Mouse (Mus musculus) fat pad, adult 2 months (tissue): Measurements from ENCODE around the gene 2810459M11Rik.

Experiments
- DNase-seq: peaks from one replicate; pipeline ENCODE4 v3.0.0-alpha.2; 2011; ENCODE audit warnings: low read depth, low spot score; ENCODE audit errors: extremely low read depth

2810459M11Rik gene

DNA sequence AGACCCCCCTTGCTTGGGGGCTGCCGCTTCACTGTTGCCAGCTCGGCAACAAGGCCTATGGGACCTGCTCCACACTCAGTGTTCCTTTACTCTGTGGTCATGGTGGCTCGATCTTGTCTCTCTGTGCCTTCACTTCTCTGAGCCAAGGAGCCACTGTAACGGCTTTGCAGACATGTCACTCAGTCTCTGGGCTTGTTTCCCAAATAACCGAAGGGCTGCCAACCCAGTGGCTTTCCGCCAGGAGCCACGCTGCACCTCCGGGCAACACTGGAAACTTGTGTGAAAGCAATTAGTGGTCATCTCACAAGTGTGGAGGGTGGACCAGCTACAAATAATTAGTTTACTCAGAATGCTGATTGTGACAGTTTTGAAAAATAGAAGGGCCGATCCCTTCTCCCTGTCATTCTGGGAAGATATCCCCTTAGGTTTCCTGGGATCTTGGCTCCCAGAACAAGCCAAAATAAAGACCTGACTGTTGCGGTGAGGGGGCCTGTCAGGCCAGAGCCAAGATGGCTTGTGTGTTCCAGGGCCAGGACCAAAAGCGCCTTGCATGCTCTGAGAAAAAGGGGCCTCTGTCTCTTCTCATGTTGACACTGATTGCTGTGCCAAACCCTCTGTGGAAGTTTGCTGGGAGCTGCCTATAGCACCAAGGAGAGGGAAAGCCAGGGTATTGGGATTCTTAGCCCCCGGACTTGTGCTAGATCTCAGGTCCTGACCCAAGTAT, 7.7 kb downstream of the 2810459M11Rik start:
- DNase-seq, result no peak

GRCm38 (mm10) chr1:86054943-86055342, 9.3 kb downstream of the 2810459M11Rik start:
- DNase-seq, result no peak

- no peak for DNase-seq
Measured at GRCm38 (mm10) chr1:86056284-86056683, 10.6 kb downstream of the 2810459M11Rik start.

DNA sequence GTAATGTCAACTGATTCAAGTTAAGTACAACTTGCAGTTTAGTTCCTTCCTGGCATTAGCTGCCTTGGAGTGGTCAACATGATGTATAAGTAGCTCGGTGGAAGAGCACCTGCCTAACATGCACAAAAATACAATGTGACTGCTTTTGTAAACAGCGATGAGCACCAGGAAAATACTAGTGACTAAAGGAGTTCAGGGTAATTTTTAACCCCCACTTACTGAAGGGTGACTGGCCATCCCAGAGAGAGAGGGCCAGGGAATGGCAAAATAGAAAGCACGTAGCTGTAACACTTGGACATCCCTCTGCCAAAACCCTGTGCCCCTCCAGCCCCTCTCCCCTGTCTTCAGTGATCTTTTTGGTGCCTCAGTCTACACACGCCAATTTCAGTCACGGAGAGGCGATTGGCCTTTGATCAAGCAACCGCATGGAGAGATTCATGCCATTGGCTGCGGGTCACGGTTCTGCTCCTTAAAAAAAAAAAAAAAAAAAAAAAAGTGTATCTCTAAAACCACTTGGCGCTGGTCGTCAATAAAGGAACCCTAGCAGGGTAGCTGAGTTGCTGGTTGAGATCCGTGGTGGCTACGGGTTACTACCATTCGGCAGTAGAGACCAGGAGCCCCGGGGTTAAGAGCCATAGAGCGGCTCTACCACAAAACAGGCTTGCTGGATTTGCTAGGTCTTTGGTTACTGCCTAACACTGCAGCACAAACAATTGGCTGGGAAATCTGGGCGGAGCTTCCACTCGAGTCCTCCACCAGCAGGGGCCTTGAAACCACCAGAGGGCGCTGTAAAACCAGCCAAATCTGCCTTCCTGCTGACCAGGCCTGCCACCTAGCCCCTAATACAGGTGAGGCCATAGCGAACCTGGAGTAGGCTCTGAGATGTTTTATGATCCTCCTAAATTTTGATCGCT, 13.4 kb downstream of the 2810459M11Rik start:
- DNase-seq, result peak; percentile 33

DNA sequence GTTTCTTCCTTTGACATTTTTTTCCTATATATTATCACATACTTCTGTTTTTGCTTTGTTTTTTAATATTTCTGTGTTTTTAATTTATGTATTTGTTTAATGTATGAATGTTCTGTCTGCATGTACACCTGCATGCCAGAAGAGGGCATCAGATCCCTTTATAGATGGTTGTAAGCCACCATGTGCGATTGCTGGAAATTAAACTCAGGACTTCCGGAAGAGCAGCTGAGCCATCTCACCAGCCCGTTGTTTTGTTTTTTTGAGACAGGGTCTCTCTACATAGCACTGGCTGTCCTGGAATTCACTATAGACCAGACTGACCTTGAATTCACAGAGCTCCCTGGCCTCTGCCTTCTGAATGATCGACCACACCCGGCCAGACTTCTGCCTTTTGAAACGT, 16.9 kb downstream of the 2810459M11Rik start:
- DNase-seq, result no peak

DNA sequence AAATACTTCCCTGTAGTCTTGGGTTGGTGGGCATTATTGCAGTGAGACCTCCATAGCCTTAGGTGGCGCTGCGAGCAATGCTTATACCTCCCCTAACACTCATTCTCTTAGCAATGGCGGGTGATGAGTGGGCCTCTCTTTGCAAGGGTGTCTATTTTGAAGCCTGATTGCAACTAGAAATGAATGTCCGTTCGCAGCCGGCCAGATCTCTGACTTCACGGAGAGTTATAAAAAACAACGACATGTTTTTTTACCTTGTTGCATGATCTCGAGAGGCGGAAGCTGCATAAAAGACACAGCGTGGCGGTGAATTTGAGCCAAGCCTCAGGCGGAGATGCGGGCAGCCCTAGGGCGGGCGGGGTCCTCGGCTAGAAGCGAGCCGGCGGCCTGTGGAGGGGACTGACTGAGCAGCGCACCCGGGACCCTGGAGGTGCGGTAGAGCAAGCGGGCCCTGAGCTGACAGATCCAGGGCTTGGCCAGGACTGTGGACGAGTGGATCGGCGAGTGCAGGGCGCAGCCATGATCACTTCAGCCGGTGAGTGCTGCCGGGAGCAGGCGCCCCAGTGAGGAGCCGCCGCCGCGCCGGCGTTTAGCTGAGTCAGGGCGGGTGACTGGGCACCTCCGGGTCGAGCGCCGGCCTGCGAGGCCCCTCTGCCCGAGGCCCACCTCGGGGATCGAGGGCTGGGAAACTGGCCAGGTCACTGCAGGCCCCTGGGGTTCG, 18.8 kb downstream of the 2810459M11Rik start, which contains the start of gene Psmd1:
Gene Psmd1 (plus strand): TSS at position 117 of the 721 bp plus-strand sequence.
- peak; percentile 54 for DNase-seq

DNA sequence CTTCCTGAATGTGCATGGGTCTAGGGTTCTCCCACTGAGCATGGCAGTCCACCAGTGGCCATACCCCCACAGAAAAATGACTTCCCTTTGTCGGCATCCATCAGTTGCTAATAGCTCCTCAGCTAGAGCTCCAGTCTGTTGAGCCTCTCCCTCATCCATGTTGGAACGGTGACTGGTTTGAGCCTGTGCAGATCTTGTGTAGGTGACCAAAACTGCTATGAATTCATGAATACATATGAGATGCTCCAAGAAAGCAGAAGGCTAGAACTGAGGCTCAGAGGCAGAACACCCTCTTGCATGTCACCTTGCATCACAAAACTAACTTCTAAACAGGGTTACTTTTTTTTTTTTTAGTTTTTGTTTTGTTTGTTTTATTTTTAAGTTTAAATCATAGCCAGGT, 30.9 kb downstream of the 2810459M11Rik start:
- DNase-seq, result no peak

DNA sequence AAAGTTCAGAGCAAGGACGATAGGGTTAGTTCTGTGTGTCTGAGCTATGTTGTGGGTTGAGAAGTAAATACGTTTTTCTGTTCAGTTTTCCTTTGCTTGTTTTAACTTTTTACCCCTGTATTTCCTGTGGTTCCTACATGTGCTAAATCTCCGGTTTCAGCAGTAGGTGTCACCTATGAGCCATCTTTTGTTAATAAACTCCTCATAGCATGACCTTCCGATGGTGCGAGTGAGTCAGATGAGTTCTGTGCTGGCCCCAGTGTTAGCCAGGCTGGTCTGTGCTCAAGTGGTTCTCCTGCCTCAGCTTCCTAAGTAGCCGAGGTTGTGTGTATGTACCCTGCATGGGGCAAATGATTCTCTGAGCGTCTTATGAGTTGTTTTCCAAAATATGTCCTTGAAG, 48.8 kb downstream of the 2810459M11Rik start:
- DNase-seq, result no peak

- DNase-seq, result no peak
Measured at GRCm38 (mm10) chr1:86105054-86105453, 59.4 kb downstream of the 2810459M11Rik start.
